Mouse (Mus musculus): ENCODE measurements around the gene Tinf2.

Gene Tinf2

GRCm38 (mm10) chr14:55706051-55706600 is 24.5 kb upstream of the Tinf2 start:
- in situ Hi-C loops (cut with MseI, MboI): no loop called here

GRCm38 (mm10) chr14:55702761-55703160 is 21.1 kb upstream of the Tinf2 start:
- in situ Hi-C loops (cut with MseI, MboI): no loop called here

GRCm38 (mm10) chr14:55701131-55701530 is 19.5 kb upstream of the Tinf2 start:
- in situ Hi-C loops (cut with MseI, MboI): no loop called here

- in situ Hi-C loops (cut with MseI, MboI): no loop called here
Observed at GRCm38 (mm10) chr14:55697226-55697625, 15.6 kb upstream of the Tinf2 start.

- in situ Hi-C loops (cut with MseI, MboI): no loop called here
Observed at GRCm38 (mm10) chr14:55689433-55689832, 7.8 kb upstream of the Tinf2 start.

GRCm38 (mm10) chr14:55682118-55682493 is 486 bp upstream of the Tinf2 start:
- in situ Hi-C loops (cut with MseI, MboI): loop anchor here (5.0 kb wide), 1 partner anchor 60 kb away; no protein-coding TSS in a partner anchor

- in situ Hi-C loops (cut with MseI, MboI): no loop called here
Observed at GRCm38 (mm10) chr14:55677615-55678014, 4.0 kb downstream of the Tinf2 start.

- in situ Hi-C loops (cut with MseI, MboI): no loop called here
Observed at GRCm38 (mm10) chr14:55672741-55673060, 8.9 kb downstream of the Tinf2 start.

GRCm38 (mm10) chr14:55671833-55672740 is 9.5 kb downstream of the Tinf2 start, which contains the start of the genes Gmpr2 and Nedd8:
TSS of gene Gmpr2 (plus strand) at chr14:55671941.
TSS of gene Nedd8 (minus strand) at chr14:55672124.
- in situ Hi-C loops (cut with MseI, MboI): no loop called here

GRCm38 (mm10) chr14:55671486-55671832 is 10.2 kb downstream of the Tinf2 start:
- in situ Hi-C loops (cut with MseI, MboI): no loop called here

GRCm38 (mm10) chr14:55660636-55661035 is 21.0 kb downstream of the Tinf2 start:
- in situ Hi-C loops (cut with MseI, MboI): no loop called here

- in situ Hi-C loops (cut with MseI, MboI): no loop called here
Observed at GRCm38 (mm10) chr14:55659960-55660573, 21.6 kb downstream of the Tinf2 start, which contains the start of gene Mdp1. TSS of gene Mdp1 (minus strand) at chr14:55660508.

GRCm38 (mm10) chr14:55658011-55658410 is 23.6 kb downstream of the Tinf2 start:
- in situ Hi-C loops (cut with MseI, MboI): no loop called here

GRCm38 (mm10) chr14:55656935-55657334 is 24.7 kb downstream of the Tinf2 start:
- in situ Hi-C loops (cut with MseI, MboI): no loop called here

GRCm38 (mm10) chr14:55651528-55651927 is 30.1 kb downstream of the Tinf2 start:
- in situ Hi-C loops (cut with MseI, MboI): no loop called here

GRCm38 (mm10) chr14:55649884-55650283 is 31.7 kb downstream of the Tinf2 start, which contains the start of gene Tssk4:
TSS of gene Tssk4 (plus strand) at chr14:55650184.
- in situ Hi-C loops (cut with MseI, MboI): no loop called here

GRCm38 (mm10) chr14:55644261-55644888 is 37.2 kb downstream of the Tinf2 start:
- in situ Hi-C loops (cut with MseI, MboI): no loop called here

GRCm38 (mm10) chr14:55643060-55643907 is 38.3 kb downstream of the Tinf2 start, which contains the start of gene Tm9sf1:
TSS of gene Tm9sf1 (minus strand) at chr14:55643806.
- in situ Hi-C loops (cut with MseI, MboI): no loop called here

GRCm38 (mm10) chr14:55642679-55643059 is 39.0 kb downstream of the Tinf2 start:
- in situ Hi-C loops (cut with MseI, MboI): no loop called here

GRCm38 (mm10) chr14:55641291-55641690 is 40.3 kb downstream of the Tinf2 start:
- in situ Hi-C loops (cut with MseI, MboI): no loop called here

GRCm38 (mm10) chr14:55640816-55641215 is 40.8 kb downstream of the Tinf2 start:
- in situ Hi-C loops (cut with MseI, MboI): no loop called here

All from mouse trophoblast stem cell (cell line).